Mouse (Mus musculus) liver (tissue): ENCODE data around the gene Vwc2.

Source experiments
- DNase-seq: peaks from one replicate; pipeline ENCODE4 v3.0.0-alpha.2; 2020; ENCODE audit warnings: mixed read lengths

Vwc2 gene

GRCm38 (mm10) chr11:11242694-11243377, 128.8 kb downstream of the Vwc2 start:
- DNase-seq, result no peak

- DNase-seq, result no peak
Observed at GRCm38 (mm10) chr11:11257348-11257747, 143.3 kb downstream of the Vwc2 start.

GRCm38 (mm10) chr11:11280128-11280527, 166.1 kb downstream of the Vwc2 start:
- no peak for DNase-seq

GRCm38 (mm10) chr11:11283512-11283911, 169.5 kb downstream of the Vwc2 start:
- DNase-seq, result no peak
